Mouse (Mus musculus) left cerebral cortex, adult 2 months (tissue): ENCODE results near the gene Pde12. TPM values are rescaled to one million over a fixed set of nuclear protein-coding genes. Genes with fewer than 3 reads are reported as not detected.
"Not testable (repeated sequence)": the region's sequence is repeated elsewhere in the genome, so short reads cannot be mapped to it uniquely, and the experiment has no call there.

Experiments used
- DNase-seq, 2 experiments: peaks; one replicate each; pipeline ENCODE4 v3.0.0; 2021 to 2022; ENCODE audit warnings: low spot score in 2 of 2, mixed read lengths in 1 of 2; ENCODE audit errors: extremely low spot score in 1 of 2
- H3K27ac ChIP-seq: fragments of 200-600 bp; 2 replicates; pipeline ENCODE4 v1.8.1; 2022
- H3K4me3 ChIP-seq: fragments of 200-600 bp; 2 replicates; pipeline ENCODE4 v1.8.1; 2022
- CTCF ChIP-seq: fragments of 200-600 bp; IDR thresholded peaks from 2 replicates; pipeline ENCODE4 v1.8.1; 2022; ENCODE audit warnings: antibody characterized with exemption, mild to moderate bottlenecking, moderate library complexity
- intact Hi-C: fragments of 180-260 bp; cut with DNase I; formaldehyde crosslinking; loops from one replicate; pipeline ENCODE4 v1.15.1; 2025
- long read RNA-seq, 2 experiments: library from polyadenylated mRNA; stranded (forward); transcript quantifications; one replicate each; pipeline ENCODE4 v2.0.0; 2021; ENCODE audit warnings: borderline mapping rate in 2 of 2
- total RNA-seq, 2 experiments: library from RNA; stranded (reverse); gene quantifications; 2 replicates each; pipeline ENCODE4 v1.2.3; 2021

Pde12 gene
- 1 to 10 TPM; 8.6 to 9.5 TPM for total RNA-seq
- long read RNA-seq, experiment 1, full-length matches to known transcripts = 33 of 33 reads
- long read RNA-seq, experiment 1, partial matches to known transcripts = 0 of 33 reads
- long read RNA-seq, experiment 1, other reads (novel, unspliced or antisense) = 0 of 33 reads
- long read RNA-seq, experiment 2, full-length matches to known transcripts = 24 of 26 reads
- long read RNA-seq, experiment 2, partial matches to known transcripts = 0 of 26 reads
- long read RNA-seq, experiment 2, other reads (novel, unspliced or antisense) = 2 of 26 reads

DNA sequence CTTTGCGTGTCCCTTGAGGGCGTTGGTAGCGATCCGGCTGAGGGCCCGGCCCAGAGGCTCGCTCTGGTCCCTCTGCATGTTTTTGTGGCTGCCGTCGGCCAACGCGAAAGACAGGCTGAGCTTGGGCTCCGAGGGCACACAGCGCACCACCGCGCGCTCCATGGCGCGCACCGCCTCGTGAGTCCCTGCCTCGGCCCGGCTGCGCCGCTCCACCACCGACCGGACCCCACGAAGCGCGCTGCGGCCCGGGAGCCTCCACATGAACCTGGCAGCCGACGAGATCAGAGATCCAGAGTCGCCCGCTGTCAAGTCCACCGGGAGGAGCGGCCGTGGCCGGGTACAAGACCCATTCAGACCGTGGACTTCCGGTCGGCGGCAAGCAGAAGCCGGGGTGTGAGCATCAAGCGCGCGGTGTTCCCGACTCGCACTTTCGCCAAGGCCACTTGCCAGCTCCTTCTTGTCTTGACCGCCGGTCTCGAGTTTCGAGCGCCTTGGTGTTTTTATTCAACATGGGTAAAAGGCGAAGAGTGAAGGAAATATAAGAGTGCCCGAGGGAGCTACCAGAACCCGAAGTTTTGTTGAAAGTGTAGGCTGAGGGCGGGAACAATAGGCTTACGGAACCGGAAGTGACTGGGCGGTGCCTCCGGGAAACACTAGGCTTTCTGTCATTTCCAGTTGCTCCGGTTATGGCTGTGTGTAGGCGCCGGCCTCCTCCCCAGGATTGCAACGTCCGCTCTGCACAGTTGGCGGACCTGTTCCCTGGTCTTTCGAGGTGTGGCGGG, at the start of gene Pde12:
Pde12 (minus strand) TSS at position 592 of the 782 bp plus-strand sequence.
- intact Hi-C loops = loop anchor here (2.0 to 10.0 kb wide), 4 partner anchors 31 to 428 kb away; partner anchors contain the start of genes Appl1, Arf4 and Il17rd
- no peak; the same call in 1 of the 2 replicates for TF ChIP-seq CTCF
- peak; percentile 84 to 86 for DNase-seq
- Histone ChIP-seq H3K4me3 (peak within 1 kb of the TSS; percentile 92), H3K27ac (peak within 1 kb of the TSS; percentile 96)

DNA sequence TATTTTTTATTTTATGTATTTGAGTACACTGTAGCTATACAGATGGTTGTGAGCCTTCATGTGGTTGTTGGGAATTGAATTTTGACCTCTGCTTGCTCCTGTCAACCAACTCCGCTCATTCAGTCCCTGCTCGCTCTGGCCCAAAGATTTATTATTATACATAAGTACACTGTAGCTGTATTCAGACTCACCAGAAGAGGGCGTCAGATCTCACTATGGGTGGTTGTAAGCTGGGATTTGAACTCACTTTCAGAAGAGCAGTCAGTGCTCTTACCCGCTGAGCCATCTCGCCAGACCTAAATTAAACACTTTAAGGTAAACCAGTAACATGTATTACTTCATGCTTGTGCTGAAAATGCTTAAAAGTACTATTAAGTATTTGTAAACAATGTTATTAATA, 35.6 kb upstream of the Pde12 start:
- intact Hi-C loops, DNase-seq, H3K4me3 ChIP-seq, H3K27ac ChIP-seq: not testable (repeated sequence)

DNA sequence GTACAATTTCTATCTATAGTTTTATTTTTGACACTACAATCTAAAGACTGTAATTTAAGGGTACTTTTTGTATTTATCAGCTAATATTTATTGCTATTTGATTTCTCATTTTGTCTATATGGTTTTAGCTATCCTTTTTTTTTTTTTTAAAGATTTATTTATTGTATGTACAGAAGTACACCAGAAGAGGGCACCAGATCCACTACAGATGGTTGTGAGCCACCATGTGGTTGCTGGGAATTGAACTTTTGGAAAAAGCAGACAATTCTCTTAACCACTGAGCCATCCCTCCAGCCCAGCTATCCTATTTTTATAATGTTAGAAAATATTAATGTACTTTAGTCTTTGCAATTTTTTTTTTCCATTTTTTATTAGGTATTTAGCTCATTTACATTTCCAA, 28.2 kb upstream of the Pde12 start:
- intact Hi-C loops = loop anchor here (10.0 kb wide), 1 partner anchor 337 kb away; the partner anchor contains the start of gene Il17rd
- no peak for DNase-seq

DNA sequence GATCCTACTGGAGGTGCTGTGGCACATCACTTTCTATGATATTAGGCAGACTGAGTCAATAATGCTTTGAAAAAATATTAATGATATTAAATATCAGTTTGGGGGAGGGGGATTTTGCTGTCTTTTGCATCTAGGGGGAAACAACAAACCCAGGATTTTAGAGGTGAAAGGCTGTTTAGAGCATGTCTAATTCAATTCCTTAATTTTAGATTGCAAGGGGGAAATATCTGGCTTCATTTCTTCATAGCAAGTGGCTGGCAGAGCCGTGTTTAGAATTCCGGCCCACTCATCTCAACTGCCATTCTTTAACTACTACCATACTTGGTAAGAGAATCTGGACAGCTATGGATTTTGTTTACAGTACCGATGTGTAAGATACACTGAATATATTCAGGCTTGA, 23.3 kb upstream of the Pde12 start, which contains the start of gene Dnah12:
Dnah12 (plus strand) TSS at position 301 of the 400 bp plus-strand sequence.
- no peak for DNase-seq
- intact Hi-C loops = loop anchor here (10.0 kb wide), 1 partner anchor 342 kb away; the partner anchor contains the start of gene Il17rd
- H3K27ac ChIP-seq = no peak within 1 kb of the TSS
- no peak within 1 kb of the TSS for H3K4me3 ChIP-seq
- no peak for TF ChIP-seq CTCF

More for the DNA sequence above, 28.2 kb upstream of the Pde12 start:
- Histone ChIP-seq H3K27ac (no peak overlapping the region), H3K4me3 (no peak overlapping the region)
- TF ChIP-seq CTCF = peak; percentile 51

DNA sequence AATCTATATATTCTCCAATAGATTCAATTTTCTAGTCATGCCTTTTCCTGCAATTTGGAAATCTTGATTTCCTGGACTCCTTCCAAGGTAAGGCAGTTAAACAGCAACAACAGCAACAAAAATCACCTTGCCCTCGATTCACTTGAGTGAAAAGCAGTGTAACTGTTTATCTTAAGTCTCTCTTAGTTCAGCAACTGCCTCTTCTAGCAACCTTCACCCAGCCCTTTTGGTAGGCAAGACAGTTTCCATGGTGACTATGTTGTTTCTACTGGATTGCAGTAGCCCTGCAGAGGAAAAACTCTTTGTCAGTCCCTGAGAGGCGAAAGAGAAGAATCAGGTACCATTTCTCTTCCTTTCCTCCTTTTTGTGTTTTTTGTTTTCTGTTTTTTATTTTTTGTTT, 21.7 kb upstream of the Pde12 start:
- DNase-seq = no peak
- Histone ChIP-seq H3K27ac (no peak overlapping the region), H3K4me3 (no peak overlapping the region)
- TF ChIP-seq CTCF = no peak
- intact Hi-C loops = loop anchor here (10.0 kb wide), 1 partner anchor 343 kb away; the partner anchor contains the start of gene Il17rd

DNA sequence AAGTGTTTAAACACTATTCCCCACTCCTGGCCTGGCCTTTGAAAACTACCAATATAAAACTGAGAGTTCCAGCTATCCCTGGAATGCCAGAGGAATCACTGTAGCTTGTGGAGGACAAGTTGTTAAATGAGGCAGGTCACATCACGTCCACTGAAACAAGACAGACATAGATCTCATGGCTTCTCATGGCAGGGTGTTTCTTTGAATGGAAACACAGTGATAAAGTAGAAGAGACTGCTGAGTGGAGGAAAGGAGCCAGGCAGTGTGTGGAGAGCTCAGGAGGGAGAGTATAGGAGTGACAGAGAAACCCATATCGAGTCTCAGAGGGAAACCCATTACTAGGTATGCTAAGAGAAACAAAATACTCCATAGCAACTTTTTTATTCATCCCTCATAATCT, 21.0 kb upstream of the Pde12 start:
- DNase-seq = no peak
- Histone ChIP-seq H3K4me3 (no peak overlapping the region), H3K27ac (no peak overlapping the region)
- intact Hi-C loops = loop anchor here (10.0 kb wide), 1 partner anchor 344 kb away; the partner anchor contains the start of gene Il17rd
- TF ChIP-seq CTCF = no peak

DNA sequence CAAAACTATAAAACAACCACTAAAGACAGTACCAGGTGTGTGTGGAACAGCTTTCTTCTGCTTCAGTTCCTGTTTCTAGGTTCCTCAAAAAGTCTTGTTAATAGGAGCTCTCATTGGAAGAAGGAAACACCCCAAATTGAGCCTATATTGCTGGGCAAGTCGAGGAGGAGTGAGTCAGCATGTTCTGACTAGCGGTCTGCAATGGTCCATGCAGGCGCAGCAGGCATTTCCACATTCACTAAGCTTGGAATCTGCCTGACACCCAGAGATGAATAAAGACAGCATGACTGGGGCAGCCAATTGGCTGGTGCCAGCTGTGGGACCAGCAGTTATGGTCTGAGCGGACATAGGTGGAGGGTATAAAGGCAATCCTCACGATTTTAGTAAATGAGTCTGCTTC, 6.1 kb upstream of the Pde12 start:
- Histone ChIP-seq H3K27ac (no peak overlapping the region), H3K4me3 (no peak overlapping the region)
- no peak for DNase-seq
- TF ChIP-seq CTCF = no peak
- intact Hi-C loops = no loop called here

DNA sequence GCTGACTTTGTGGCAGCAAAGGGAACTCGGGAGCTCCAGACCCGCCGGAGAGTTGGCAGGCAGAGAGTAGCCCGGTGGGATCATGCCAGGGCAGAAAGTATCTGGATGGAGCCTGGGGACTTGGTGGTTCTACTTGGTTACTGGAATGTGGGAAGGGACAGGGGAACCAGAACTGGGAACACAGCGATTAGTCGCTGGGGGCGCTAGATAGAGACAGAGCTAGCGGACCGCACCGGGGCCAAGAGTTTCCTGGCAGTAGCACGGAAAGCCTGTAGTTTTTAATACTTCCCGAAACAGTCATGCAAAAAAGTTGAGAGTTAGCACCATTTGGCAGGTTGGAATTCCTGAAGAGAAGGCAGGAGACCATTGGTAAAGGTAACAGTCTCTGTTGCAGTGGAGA, 5.7 kb upstream of the Pde12 start:
- Histone ChIP-seq H3K4me3 (no peak overlapping the region), H3K27ac (no peak overlapping the region)
- intact Hi-C loops = no loop called here
- TF ChIP-seq CTCF = peak; percentile 29
- DNase-seq = no peak

DNA sequence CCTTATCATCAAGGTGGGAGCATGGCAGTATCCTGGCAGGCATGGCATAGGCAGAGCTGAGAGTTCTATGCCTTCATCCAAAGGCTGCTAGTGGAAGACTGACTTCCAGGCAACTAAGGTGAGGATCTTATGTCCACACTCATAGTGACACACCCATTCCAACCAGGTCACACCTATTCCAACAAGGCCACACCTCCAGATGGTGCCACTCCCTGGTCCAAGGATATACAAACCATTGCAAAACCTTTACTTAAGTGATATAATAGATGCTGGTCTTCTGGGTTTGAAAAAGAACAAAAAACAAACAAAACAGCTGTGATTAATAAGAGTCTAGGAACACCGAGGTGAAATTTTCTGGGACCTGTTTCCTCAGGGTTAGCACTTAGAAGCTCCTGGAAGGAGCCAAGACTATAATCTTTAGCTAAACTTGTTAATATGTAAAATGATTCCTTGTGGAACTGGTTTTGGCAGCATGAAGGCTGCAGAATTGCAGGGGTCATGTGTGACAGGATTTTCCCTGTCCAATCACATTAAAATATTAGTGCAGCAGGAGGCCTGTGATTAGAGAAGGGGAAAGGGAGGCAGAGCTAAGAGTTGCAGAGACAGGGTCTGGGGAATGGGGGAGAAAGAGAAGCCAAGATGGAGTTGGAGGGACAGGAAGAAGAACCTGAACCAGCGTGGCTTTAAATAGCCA, 4.9 kb upstream of the Pde12 start:
- intact Hi-C loops, H3K27ac ChIP-seq, DNase-seq, H3K4me3 ChIP-seq: not testable (repeated sequence)

DNA sequence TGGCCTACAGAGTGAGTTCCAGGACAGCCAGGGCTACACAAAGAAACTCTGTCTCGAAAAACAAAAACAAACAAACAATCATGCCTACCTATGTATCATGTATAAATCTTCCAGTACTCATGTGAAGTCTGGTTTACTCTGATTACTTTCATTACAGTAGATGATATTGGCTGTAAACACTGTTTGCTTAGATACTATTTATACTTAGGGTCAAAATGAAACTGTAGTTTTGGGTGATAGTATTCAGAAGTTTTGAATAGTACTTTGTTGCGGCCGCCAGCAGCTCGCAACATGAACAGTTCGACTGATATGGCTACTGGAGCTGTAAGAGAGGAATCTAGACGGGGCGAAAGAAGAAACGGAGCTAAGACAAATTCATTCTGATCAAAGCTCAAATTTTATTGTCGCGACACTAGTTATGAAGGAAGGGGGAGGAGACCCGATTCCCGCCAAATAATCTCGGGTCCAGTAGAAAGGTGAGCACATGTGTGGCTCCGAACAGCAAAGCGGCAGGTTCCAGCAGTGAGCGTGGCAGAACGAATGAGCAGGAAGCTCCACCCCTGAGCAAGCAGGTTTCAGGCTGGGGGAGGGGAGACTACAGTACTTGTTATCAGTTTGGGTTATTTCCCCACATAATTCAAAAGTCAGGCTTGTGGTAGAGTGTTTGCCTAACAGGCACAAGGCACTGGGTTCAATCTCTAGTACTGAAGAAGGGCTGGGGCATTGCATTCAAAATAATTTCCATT, 2.4 kb upstream of the Pde12 start:
- DNase-seq, intact Hi-C loops, H3K27ac ChIP-seq, H3K4me3 ChIP-seq: not testable (repeated sequence)

DNA sequence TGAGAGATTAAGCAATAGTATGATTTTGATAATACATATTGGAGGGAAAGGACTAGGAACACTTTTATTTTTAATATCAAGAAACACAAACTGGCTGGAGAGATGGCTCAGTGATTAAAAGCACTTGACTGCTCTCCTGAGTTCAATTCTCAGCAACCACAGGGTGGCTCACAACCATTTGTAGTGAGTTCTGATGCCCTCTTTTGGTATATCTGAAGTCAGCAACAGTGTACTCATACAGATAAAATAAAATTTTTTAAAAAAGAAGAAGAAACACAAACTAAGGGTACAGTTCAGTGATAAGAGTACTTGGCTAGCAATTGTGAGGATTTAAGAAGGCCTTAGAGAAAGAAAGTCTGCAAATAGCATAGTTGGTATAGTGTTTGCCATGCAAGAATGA, 1.3 kb upstream of the Pde12 start:
- no peak overlapping the region for H3K4me3 ChIP-seq
- intact Hi-C loops = no loop called here
- no peak for DNase-seq
- peak; percentile 4 for TF ChIP-seq CTCF
- H3K27ac ChIP-seq = no peak overlapping the region
